Mouse (Mus musculus) midbrain, embryonic 16.5 days (tissue): Measurements from ENCODE around the gene Sik1. TPM values are rescaled to one million over a fixed set of nuclear protein-coding genes. Genes with fewer than 3 reads are reported as not detected.

Experiments
- ATAC-seq: fragments of 200-750 bp; cut with Nextera tagmentation; 2 replicates; pipeline ENCODE4 v1.8.0; 2017; ENCODE audit warnings: moderate TSS enrichment
- H3K27ac ChIP-seq: fragments of 300-500 bp; sonication (generic); 2 replicates; pipeline ENCODE4 v1.5.1; 2014; ENCODE audit warnings: mild to moderate bottlenecking, low read length, mixed read lengths
- H3K27me3 ChIP-seq: fragments of 300-500 bp; sonication (generic); 2 replicates; pipeline ENCODE4 v1.6.1; 2014; ENCODE audit warnings: low read depth, low read length, mixed read lengths; ENCODE audit not compliant: control insufficient read depth, insufficient read depth
- H3K36me3 ChIP-seq: fragments of 300-500 bp; sonication (generic); 2 replicates; pipeline ENCODE4 v1.6.1; 2014; ENCODE audit warnings: mild to moderate bottlenecking, low read length, moderate library complexity, mixed read lengths; ENCODE audit not compliant: control insufficient read depth, insufficient read depth
- H3K4me1 ChIP-seq: fragments of 300-500 bp; sonication (generic); 2 replicates; pipeline ENCODE4 v1.6.1; 2014; ENCODE audit warnings: mild to moderate bottlenecking, low read length, mixed read lengths; ENCODE audit not compliant: control insufficient read depth, insufficient read depth
- H3K4me2 ChIP-seq: fragments of 300-500 bp; sonication (generic); 2 replicates; pipeline ENCODE4 v1.6.1; 2014; ENCODE audit warnings: mild to moderate bottlenecking, low read length, mixed read lengths
- H3K4me3 ChIP-seq: fragments of 300-500 bp; sonication (generic); 2 replicates; pipeline ENCODE4 v1.5.1; 2014; ENCODE audit warnings: low read depth, mild to moderate bottlenecking, low read length, moderate library complexity, mixed read lengths
- H3K9ac ChIP-seq: fragments of 300-500 bp; sonication (generic); 2 replicates; pipeline ENCODE4 v1.6.1; 2014; ENCODE audit warnings: low read depth, low read length, mixed read lengths
- H3K9me3 ChIP-seq: fragments of 300-500 bp; sonication (generic); replicated peaks from 2 replicates; pipeline ENCODE4 v1.6.1; 2014; ENCODE audit warnings: mild to moderate bottlenecking, low read length, mixed read lengths; ENCODE audit not compliant: control insufficient read depth, poor library complexity, severe bottlenecking
- WGBS: fragments of 180-500 bp; shearing (Covaris S2); extraction: QIAGEN DNeasy Blood & Tissue Kit; methylation state at CpG from one replicate; pipeline ENCODE4 v1.1.7; 2014; 5-methylcytosine and 5-hydroxymethylcytosine counted together
- polyA plus RNA-seq: library from polyadenylated mRNA; unstranded; fragments of >200 nt; fragmentation: Nextera tagmentation; extraction: Ambion mirVana; gene quantifications from 2 replicates; pipeline ENCODE4 v1.2.1, GENCODE M21; 2015

Sik1 gene
- polyA plus RNA-seq, 1 experiment from 2014 or later: 16.7 TPM

- WGBS: 94% methylated on average over 7 of the region's 7 CpGs
- no peak overlapping the region for H3K9ac ChIP-seq
- no peak overlapping the region for H3K4me3 ChIP-seq
- no peaks in the 10 kb centered on the region for H3K4me1 ChIP-seq
- no peak for ATAC-seq
- no peaks in the 10 kb centered on the region for H3K9me3 ChIP-seq
- no peaks in the 10 kb centered on the region for H3K27me3 ChIP-seq
- H3K27ac ChIP-seq: no peak overlapping the region
- no peak overlapping the region for H3K4me2 ChIP-seq
- H3K36me3 ChIP-seq: no peaks in the 10 kb centered on the region
These were observed 54.7 kb downstream of the Sik1 start for GRCm38 (mm10) chr17:31800852-31801363.

GRCm38 (mm10) chr17:31795893-31796292, 59.7 kb downstream of the Sik1 start:
- no peaks in the 10 kb centered on the region for H3K27me3 ChIP-seq
- ATAC-seq: no peak
- WGBS: 89% methylated on average over 4 of the region's 4 CpGs

More at GRCm38 (mm10) chr17:31795893-31796292, 59.7 kb downstream of the Sik1 start:
- Histone ChIP-seq H3K9me3 (no peaks in the 10 kb centered on the region), H3K27ac (no peak overlapping the region), H3K36me3 (no peaks in the 10 kb centered on the region), H3K4me2 (no peak overlapping the region), H3K4me1 (peaks cover 2% of the 10 kb centered on the region), H3K4me3 (no peak overlapping the region), H3K9ac (no peak overlapping the region)

Other genes with a start within 250 kb of the Sik1 start
- 4.9 and 8.9 TPM in 2 replicates for gene Cbs, start 218.6 kb downstream of the Sik1 start, polyA plus RNA-seq
- 194 and 198 TPM in 2 replicates for gene U2af1, start 196.9 kb downstream of the Sik1 start, polyA plus RNA-seq
- 0.25 TPM in 1 of 2 replicates, not detected in the other for gene Cryaa, start 178.0 kb downstream of the Sik1 start, polyA plus RNA-seq
- gene Rrp1b, start 180.3 kb upstream of the Sik1 start, polyA plus RNA-seq: 42.5 and 44.9 TPM in 2 replicates
- 0.65 and 0.76 TPM in 2 replicates for gene Hsf2bp, start 180.5 kb upstream of the Sik1 start, polyA plus RNA-seq